29 mouse cellular contexts compared by ENCODE assay signal in genomic region chr2:18019122-18019521, GRCm38 (mm10). TPM values are rescaled to one million over a fixed set of nuclear protein-coding genes. Genes with fewer than 3 reads are reported as not detected.
"Had no signal": no experiment of that assay in that cellular context is flagged by ENCODE, and none has a peak within 500 bp of the region (broad histone marks: within the 10 kb centered on the region; RNA-seq: fewer than 3 reads in every experiment).

No protein-coding gene starts in this region.

- H3K4me2 ChIP-seq: liver, embryonic 13.5 days; neural tube, embryonic 12.5 days; neural tube, embryonic 15.5 days had no signal

- H3K9ac ChIP-seq: liver, embryonic 13.5 days; neural tube, embryonic 12.5 days; neural tube, embryonic 15.5 days had no signal

- DNase-seq: kidney, adult 8-10 months; kidney, postnatal 25 days; layer of hippocampus, postnatal 36 days; liver, embryonic 13.5 days; lung, adult 2 months; midbrain, embryonic 14.5 days; retina, postnatal 1 day; right cerebral cortex, postnatal 25 days; thymus, adult 18-20 months; thymus, postnatal 36 days had no signal

- H3K27me3 ChIP-seq: neural tube, embryonic 12.5 days; neural tube, embryonic 15.5 days had no signal

- H3K36me3 ChIP-seq: liver, embryonic 13.5 days; neural tube, embryonic 12.5 days; neural tube, embryonic 15.5 days had no signal

- H3K4me3 ChIP-seq: left cerebral cortex, adult 2 months; liver, embryonic 13.5 days; neural tube, embryonic 12.5 days; neural tube, embryonic 15.5 days had no signal

- H3K27ac ChIP-seq: kidney, postnatal 0 days; left cerebral cortex, adult 2 months; liver, embryonic 13.5 days; macrophage; neural tube, embryonic 12.5 days; neural tube, embryonic 15.5 days had no signal

- ATAC-seq: intestine, postnatal 0 days had no signal

- H3K4me1 ChIP-seq: liver, embryonic 13.5 days; neural tube, embryonic 15.5 days had no signal

- H3K9me3 ChIP-seq: liver, embryonic 13.5 days; neural tube, embryonic 12.5 days; neural tube, embryonic 15.5 days had no signal

RNA-seq across cellular contexts. Expression of gene H2al2a, which starts 22.4 kb away (rescaled TPM):
- total RNA-seq: layer of hippocampus, adult 8-10 months; layer of hippocampus, postnatal 10 days; layer of hippocampus, postnatal 36 days; left cerebral cortex, adult 2 months; left cerebral cortex, postnatal 10 days; left cerebral cortex, postnatal 36 days; liver, adult 2 months; megakaryocyte, adult 5-6 weeks had no signal
- polyA plus RNA-seq: intestine, postnatal 0 days; kidney, postnatal 0 days; limb, embryonic 11.5 days; limb, embryonic 14.5 days; liver, adult 2 months; liver, embryonic 13.5 days; liver, embryonic 16.5 days; lung, adult 2 months; lung, embryonic 16.5 days; macrophage; midbrain, embryonic 14.5 days; neural tube, embryonic 12.5 days; neural tube, embryonic 15.5 days; spleen, adult 2 months; stomach, embryonic 16.5 days; urinary bladder, adult 2 months had no signal

RNA-seq across cellular contexts. Expression of gene Skida1, which starts 29.7 kb away (rescaled TPM):
- polyA plus RNA-seq: macrophage had no signal
